ENCODE assay signal across 12 mouse cellular contexts in genomic region chr9:58373912-58374431, GRCm38 (mm10). TPM values are rescaled to one million over a fixed set of nuclear protein-coding genes. Genes with fewer than 3 reads are reported as not detected.
DNase-seq lines count a peak whose midpoint lies in the region; ATAC-seq and TF ChIP-seq lines count a peak whose summit lies in the region.
"Had no signal": no experiment of that assay in that cellular context is flagged by ENCODE, and none has a peak within 500 bp of the region (broad histone marks: within the 10 kb centered on the region; RNA-seq: fewer than 3 reads in every experiment).

No protein-coding gene starts in this region.

- TF ChIP-seq POLR2A in brain, embryonic 14.5 days (IDR thresholded peaks at IDR 0.05; ENCODE audit: borderline replicate concordance, extremely low read depth, insufficient read depth, insufficient read length, poor library complexity, severe bottlenecking) = no peak

- intact Hi-C loops in left cerebral cortex, postnatal 14 days (cut with DNase I) = no loop called here
- intact Hi-C loops in gastrocnemius, postnatal 36 days (cut with DNase I) = loop anchor here (10.0 kb wide), 2 partner anchors 149 to 339 kb away; no protein-coding TSS in a partner anchor

- ATAC-seq in erythroid progenitor cell, adult 5-6 weeks (replicated peaks; ENCODE audit: low FRiP score, poor library complexity, severe bottlenecking) = no peak

- no peak for TF ChIP-seq CTCF in brain, embryonic 14.5 days (IDR thresholded peaks at IDR 0.05; ENCODE audit: borderline replicate concordance, extremely low read depth, insufficient read depth, insufficient read length)

- peak; percentile 47 to 54 for DNase-seq in cerebellum, adult 18-20 months
- no peak for DNase-seq in cerebellum, postnatal 4 days (ENCODE audit: low spot score in 2 of 2)
- DNase-seq in brain, embryonic 14.5 days (ENCODE audit: low read depth) = peak; percentile 84
- DNase-seq in frontal cortex, postnatal 36 days (ENCODE audit: low spot score in 2 of 2) = peak; percentile 51 to 67
- peak; percentile 31 to 72 for DNase-seq in left cerebral cortex, postnatal 14 days (ENCODE audit: low spot score in 2 of 2)
- DNase-seq in gastrocnemius, postnatal 36 days = no peak
- no peak for DNase-seq in heart, adult 9 months (ENCODE audit: low spot score in 2 of 2)

RNA-seq across cellular contexts. Expression of gene Tbc1d21, which starts 3.7 kb away (rescaled TPM):
- not detected in 2 replicates for polyA plus RNA-seq in brain, embryonic 14.5 days (2012; rRNA removed)
- total RNA-seq in left cerebral cortex, postnatal 14 days (2021) = not detected
- not detected in 2 replicates for total RNA-seq in erythroid progenitor cell, adult 5-6 weeks (2015; ENCODE audit: low replicate concordance)
- not detected in 2 replicates for total RNA-seq in erythroid progenitor cell, adult 5-6 weeks (2017; ENCODE audit: low replicate concordance)
- not detected for total RNA-seq in gastrocnemius, postnatal 36 days (2021)
- total RNA-seq: neutrophil, adult 5-6 weeks had no signal
- polyA plus RNA-seq: heart, embryonic 15.5 days; kidney, postnatal 0 days; liver, embryonic 16.5 days had no signal

Comparison
In these comparisons a context has a peak if more than half of its experiments do, and no peak if none do; other contexts are left out.
1. DNase-seq: peak in cerebellum, adult 18-20 months (2 of 2), brain, embryonic 14.5 days (single experiment), frontal cortex, postnatal 36 days (2 of 2) and left cerebral cortex, postnatal 14 days (2 of 2); none in cerebellum, postnatal 4 days (0 of 2), gastrocnemius, postnatal 36 days (0 of 2) and heart, adult 9 months (0 of 2).